Mouse (Mus musculus): Measurements from ENCODE around the gene Birc7. TPM values are rescaled to one million over a fixed set of nuclear protein-coding genes. Genes with fewer than 3 reads are reported as not detected.

The Birc7 gene
- polyA plus RNA-seq, 1 experiment from 2014 or later = not detected

DNA sequence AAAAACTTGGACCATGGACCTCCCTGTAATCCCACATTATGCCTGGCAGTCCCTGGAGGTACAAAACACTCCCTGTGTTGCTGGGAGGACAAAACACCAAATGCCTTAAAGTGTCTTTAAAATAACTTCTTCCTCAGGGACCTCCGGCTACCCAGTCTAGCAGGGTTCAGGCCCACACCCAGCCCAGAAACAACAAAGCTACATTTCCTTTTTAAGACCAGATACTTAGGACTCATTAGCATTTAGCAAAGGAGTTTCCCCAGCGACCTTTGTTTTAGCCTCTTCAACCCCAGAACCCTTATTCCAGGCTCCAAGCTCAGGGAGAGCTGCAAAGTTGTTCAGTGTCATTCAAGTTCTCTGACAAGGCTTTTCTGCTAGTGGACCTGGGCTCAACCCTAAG is 24.8 kb downstream of the Birc7 start:
- peaks cover 13% of the 10 kb centered on the region; the same call in 1 of the 2 replicates for H3K4me1 ChIP-seq
- H3K36me3 ChIP-seq = no peaks in the 10 kb centered on the region
- peak overlapping the region; percentile 55 for H3K4me3 ChIP-seq
- ATAC-seq (ENCODE audit: insufficient number of reproducible peaks, insufficient read depth, low FRiP score, low TSS enrichment, low read depth) = no peak
- H3K9ac ChIP-seq = peak overlapping the region; percentile 71
- no peak overlapping the region for H3K27ac ChIP-seq
- WGBS = 22% methylated on average over 2 of the region's 2 CpGs
- H3K27me3 ChIP-seq = peaks cover 55% of the 10 kb centered on the region
- H3K4me2 ChIP-seq = peak overlapping the region; percentile 94
- no peaks in the 10 kb centered on the region for H3K9me3 ChIP-seq

GRCm38 (mm10) chr2:180954061-180955047 is 25.5 kb downstream of the Birc7 start, which contains the start of gene Nkain4:
Gene Nkain4, minus strand, starts transcription at chr2:180954699.
- peaks cover 55% of the 10 kb centered on the region for H3K27me3 ChIP-seq
- peak within 1 kb of the TSS; percentile 94 for H3K4me2 ChIP-seq
- no peaks in the 10 kb centered on the region for H3K36me3 ChIP-seq
- H3K9me3 ChIP-seq = no peaks in the 10 kb centered on the region
- peak within 1 kb of the TSS; percentile 71 for H3K9ac ChIP-seq
- under 1% methylated on average over 52 of the region's 52 CpGs for WGBS
- no peak within 1 kb of the TSS for H3K27ac ChIP-seq
- peaks cover 13% of the 10 kb centered on the region; the same call in 1 of the 2 replicates for H3K4me1 ChIP-seq
- H3K4me3 ChIP-seq = peak within 1 kb of the TSS; percentile 55
- ATAC-seq (ENCODE audit: insufficient number of reproducible peaks, insufficient read depth, low FRiP score, low TSS enrichment, low read depth) = peak; percentile 67

DNA sequence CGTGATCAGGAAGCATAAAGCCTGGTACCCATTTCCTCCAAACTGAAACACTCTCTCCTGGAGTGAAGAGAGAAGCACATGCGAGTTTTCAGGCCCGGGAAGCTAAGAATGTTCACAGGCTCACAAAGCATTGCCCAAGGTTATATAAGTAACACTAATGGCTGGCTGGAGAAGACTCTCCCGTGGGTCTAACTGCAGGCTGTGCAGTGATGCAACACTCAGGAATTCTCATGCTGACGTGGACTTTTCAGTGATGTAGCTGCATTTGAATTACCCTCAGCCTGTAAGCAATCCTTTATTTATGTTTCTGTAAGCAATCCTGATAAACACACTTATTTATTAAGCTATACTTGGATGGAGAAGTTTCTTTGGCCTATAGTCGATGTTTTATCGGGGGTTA is 30.8 kb downstream of the Birc7 start:
- Histone ChIP-seq H3K4me1 (peaks cover 4% of the 10 kb centered on the region; the same call in 1 of the 2 replicates), H3K27ac (no peak overlapping the region), H3K9ac (no peak overlapping the region), H3K27me3 (peaks cover 24% of the 10 kb centered on the region), H3K4me3 (no peak overlapping the region), H3K9me3 (no peaks in the 10 kb centered on the region), H3K36me3 (no peaks in the 10 kb centered on the region), H3K4me2 (no peak overlapping the region)
- WGBS = 71% methylated on average over 7 of the region's 7 CpGs
- ATAC-seq (ENCODE audit: insufficient number of reproducible peaks, insufficient read depth, low FRiP score, low TSS enrichment, low read depth) = no peak

- WGBS = 64% methylated on average over 3 of the region's 3 CpGs
- H3K9ac ChIP-seq = no peak overlapping the region
- no peak overlapping the region for H3K4me2 ChIP-seq
- no peak for ATAC-seq (ENCODE audit: insufficient number of reproducible peaks, insufficient read depth, low FRiP score, low TSS enrichment, low read depth)
- no peaks in the 10 kb centered on the region for H3K4me1 ChIP-seq
- H3K9me3 ChIP-seq = no peaks in the 10 kb centered on the region
- H3K27ac ChIP-seq = no peak overlapping the region
- H3K27me3 ChIP-seq = peaks cover 18% of the 10 kb centered on the region
- no peaks in the 10 kb centered on the region for H3K36me3 ChIP-seq
- no peak overlapping the region for H3K4me3 ChIP-seq
These were observed 31.4 kb downstream of the Birc7 start for GRCm38 (mm10) chr2:180960187-180960586.

DNA sequence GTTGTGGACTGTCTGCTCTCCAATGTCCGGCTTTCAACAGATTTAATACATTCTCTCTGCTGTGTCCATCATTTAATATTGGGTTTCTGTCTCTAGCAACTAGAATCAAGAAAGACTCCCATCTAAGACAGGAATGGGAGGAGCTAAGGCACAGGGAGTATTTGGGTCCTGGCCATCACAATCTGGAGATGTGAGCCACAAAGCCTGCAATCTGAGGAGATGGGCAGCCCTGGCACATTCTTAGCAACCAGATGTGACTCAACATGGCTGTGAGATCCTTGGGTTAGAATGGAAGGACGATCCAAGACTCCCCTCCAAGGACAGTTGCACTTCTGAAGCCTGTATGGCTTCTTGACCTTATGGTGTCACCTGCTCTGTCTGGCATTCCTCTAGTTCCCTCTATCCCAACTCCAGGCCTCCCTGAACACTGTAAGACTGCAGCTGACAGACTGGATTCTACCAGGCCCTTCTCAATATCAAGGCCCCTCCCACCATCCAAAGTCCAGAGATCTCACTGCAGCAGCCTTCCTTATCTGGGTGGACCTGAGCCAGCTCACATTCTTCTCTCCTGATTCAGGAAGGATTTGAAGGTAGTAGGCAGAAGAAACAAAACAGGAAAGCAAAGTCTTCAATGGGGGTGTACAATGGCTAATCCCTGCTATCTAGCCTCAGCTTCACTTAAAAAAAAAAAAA is 33.9 kb downstream of the Birc7 start:
- no peak for ATAC-seq (ENCODE audit: insufficient number of reproducible peaks, insufficient read depth, low FRiP score, low TSS enrichment, low read depth)
- H3K9me3 ChIP-seq = no peaks in the 10 kb centered on the region
- WGBS = 71% methylated on average over 2 of the region's 2 CpGs
- no peak overlapping the region for H3K27ac ChIP-seq
- H3K4me1 ChIP-seq = peaks cover 7% of the 10 kb centered on the region; the same call in 1 of the 2 replicates
- no peak overlapping the region for H3K9ac ChIP-seq
- no peaks in the 10 kb centered on the region for H3K36me3 ChIP-seq
- no peak overlapping the region for H3K4me2 ChIP-seq
- 0 out of 2 replicates have a peak, but pooled peaks cover 4% of the 10 kb centered on the region for H3K27me3 ChIP-seq
- H3K4me3 ChIP-seq = no peak overlapping the region

DNA sequence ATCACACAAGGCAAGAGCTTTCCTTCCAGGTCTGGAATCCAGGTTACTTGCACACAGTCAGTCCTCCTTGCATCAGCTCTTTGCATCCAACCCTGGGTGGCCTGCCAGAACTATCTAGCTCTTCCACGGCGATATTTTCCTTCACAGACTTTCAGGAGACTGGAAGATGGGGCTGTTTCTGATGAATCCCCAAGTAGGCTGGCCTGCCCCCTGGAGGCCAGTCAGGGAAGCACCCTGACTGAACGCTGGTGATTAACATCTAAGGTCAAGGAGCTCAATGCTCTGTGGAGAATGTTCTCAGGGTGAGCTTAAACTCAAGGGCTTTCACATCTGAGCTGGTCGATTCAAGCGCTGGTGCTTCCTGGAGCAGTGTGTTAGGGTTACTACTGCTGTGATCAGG is 35.1 kb downstream of the Birc7 start:
- ATAC-seq (ENCODE audit: insufficient number of reproducible peaks, insufficient read depth, low FRiP score, low TSS enrichment, low read depth) = no peak
- Histone ChIP-seq H3K27ac (no peak overlapping the region), H3K4me3 (no peak overlapping the region), H3K4me2 (no peak overlapping the region), H3K9me3 (no peaks in the 10 kb centered on the region), H3K36me3 (peaks cover 4% of the 10 kb centered on the region), H3K27me3 (0 out of 2 replicates have a peak, but pooled peaks cover 4% of the 10 kb centered on the region), H3K4me1 (peaks cover 18% of the 10 kb centered on the region), H3K9ac (0 out of 2 replicates have a peak overlapping the region, but pooled peaks have one; percentile 36)
- 3% methylated on average over 5 of the region's 5 CpGs for WGBS

DNA sequence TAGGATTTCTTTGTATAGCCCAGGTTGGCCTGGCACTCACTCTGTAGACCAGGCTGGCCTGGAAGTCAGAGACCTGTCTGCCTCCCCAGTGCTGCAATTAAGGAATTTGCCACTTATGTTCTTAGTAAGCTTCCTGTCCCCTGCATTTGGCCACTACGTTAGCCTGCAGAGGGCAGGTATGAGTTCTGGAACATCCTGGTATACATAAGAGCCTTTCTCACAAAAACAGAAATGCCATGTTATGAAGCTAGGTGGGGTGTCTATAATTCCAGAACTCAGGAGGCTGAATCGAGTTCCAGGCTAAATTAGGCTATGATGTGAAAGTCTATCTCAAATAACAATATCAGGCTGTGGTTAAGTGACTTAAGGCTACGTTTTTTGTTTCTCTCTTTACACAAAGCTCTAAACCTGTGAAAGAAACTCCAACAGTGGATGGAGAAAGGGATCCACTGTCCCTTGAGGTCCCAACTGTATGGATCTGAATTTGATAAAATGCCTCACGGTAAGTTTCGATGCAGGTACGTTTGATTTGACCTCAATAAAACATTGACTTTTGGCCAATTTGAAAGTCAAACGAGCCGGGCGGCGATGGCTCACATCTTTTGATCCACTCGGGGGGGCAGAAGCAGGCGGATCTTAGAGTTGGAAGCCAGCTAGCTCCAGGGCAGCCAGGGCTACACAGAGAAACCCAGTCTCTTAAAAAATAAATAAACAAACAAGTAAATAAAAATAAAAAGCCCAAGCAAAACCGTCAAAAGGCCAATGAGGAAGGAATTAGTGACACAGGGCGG is 37.5 kb downstream of the Birc7 start:
- Histone ChIP-seq H3K36me3 (peaks cover 24% of the 10 kb centered on the region), H3K9ac (peak overlapping the region; percentile 97), H3K4me2 (peak overlapping the region; percentile 77), H3K9me3 (no peaks in the 10 kb centered on the region), H3K4me1 (peaks cover 21% of the 10 kb centered on the region), H3K4me3 (peak overlapping the region; percentile 98), H3K27me3 (0 out of 2 replicates have a peak, but pooled peaks cover 4% of the 10 kb centered on the region), H3K27ac (peak overlapping the region; percentile 89)
- 10% methylated on average over 14 of the region's 14 CpGs for WGBS
- no peak for ATAC-seq (ENCODE audit: insufficient number of reproducible peaks, insufficient read depth, low FRiP score, low TSS enrichment, low read depth)

GRCm38 (mm10) chr2:180967010-180967763 is 38.4 kb downstream of the Birc7 start, which contains the start of gene Arfgap1:
Gene Arfgap1, plus strand, starts transcription at chr2:180967225.
- Histone ChIP-seq H3K9ac (peak within 1 kb of the TSS; percentile 97), H3K4me2 (peak within 1 kb of the TSS; percentile 77), H3K36me3 (peaks cover 33% of the 10 kb centered on the region), H3K9me3 (no peaks in the 10 kb centered on the region), H3K4me3 (peak within 1 kb of the TSS; percentile 98), H3K4me1 (peaks cover 21% of the 10 kb centered on the region), H3K27me3 (no peaks in the 10 kb centered on the region), H3K27ac (peak within 1 kb of the TSS; percentile 89)
- under 1% methylated on average over 57 of the region's 57 CpGs for WGBS
- ATAC-seq (ENCODE audit: insufficient number of reproducible peaks, insufficient read depth, low FRiP score, low TSS enrichment, low read depth) = peak; percentile 84

- 74% methylated on average over 6 of the region's 6 CpGs for WGBS
- Histone ChIP-seq H3K4me3 (no peak overlapping the region), H3K27me3 (no peaks in the 10 kb centered on the region), H3K36me3 (peaks cover 84% of the 10 kb centered on the region), H3K9ac (no peak overlapping the region), H3K27ac (no peak overlapping the region), H3K9me3 (no peaks in the 10 kb centered on the region), H3K4me2 (no peak overlapping the region), H3K4me1 (no peaks in the 10 kb centered on the region)
- ATAC-seq (ENCODE audit: insufficient number of reproducible peaks, insufficient read depth, low FRiP score, low TSS enrichment, low read depth) = no peak
These were observed 52.3 kb downstream of the Birc7 start for GRCm38 (mm10) chr2:180981133-180981532.
